8 mouse cellular contexts compared by ENCODE assay signal in genomic region chr11:74572459-74573061, GRCm38 (mm10). TPM values are rescaled to one million over a fixed set of nuclear protein-coding genes. Genes with fewer than 3 reads are reported as not detected.
DNase-seq lines count a peak whose midpoint lies in the region; ATAC-seq and TF ChIP-seq lines count a peak whose summit lies in the region.

No protein-coding gene starts in this region.

- no peak overlapping the region for H3K27ac ChIP-seq in heart, embryonic 10.5 days
- H3K27ac ChIP-seq in forebrain, embryonic 13.5 days: no peak overlapping the region
- H3K27ac ChIP-seq in forebrain, postnatal 0 days (ENCODE audit: low read depth, low read length): no peak overlapping the region

- DNase-seq in heart, adult 11 months: peak; percentile 97
- DNase-seq in heart, embryonic 10.5 days (ENCODE audit: low spot score): no peak
- peak; percentile 24 for DNase-seq in lung, adult 2 months
- DNase-seq in spleen, postnatal 36 days (ENCODE audit: low spot score in 2 of 2): peak; percentile 75 to 78
- DNase-seq in cerebellum, adult 9-11 months: no peak
- DNase-seq in forebrain, postnatal 0 days: no peak

- peaks cover 3% of the 10 kb centered on the region; the same call in 1 of the 2 replicates for H3K27me3 ChIP-seq in heart, embryonic 10.5 days (ENCODE audit: insufficient read depth, poor library complexity, severe bottlenecking)
- H3K27me3 ChIP-seq in forebrain, embryonic 13.5 days: no peaks in the 10 kb centered on the region; the same call in 1 of the 2 replicates
- H3K27me3 ChIP-seq in forebrain, postnatal 0 days (ENCODE audit: insufficient read depth, low read length): no peaks in the 10 kb centered on the region

- ATAC-seq in erythroid progenitor cell, adult 5-6 weeks (replicated peaks; ENCODE audit: low FRiP score, poor library complexity, severe bottlenecking): peak; percentile 81
- ATAC-seq in forebrain, embryonic 13.5 days: no peak
- no peak for ATAC-seq in forebrain, postnatal 0 days

- H3K4me1 ChIP-seq in heart, embryonic 10.5 days: peaks cover 7% of the 10 kb centered on the region
- H3K4me1 ChIP-seq in lung, adult 2 months (ENCODE audit: control insufficient read depth, insufficient read depth, low read length): no peaks in the 10 kb centered on the region
- peaks cover 9% of the 10 kb centered on the region for H3K4me1 ChIP-seq in forebrain, embryonic 13.5 days
- H3K4me1 ChIP-seq in forebrain, postnatal 0 days (ENCODE audit: insufficient read depth): no peaks in the 10 kb centered on the region

- no peaks in the 10 kb centered on the region for H3K36me3 ChIP-seq in heart, embryonic 10.5 days
- no peaks in the 10 kb centered on the region for H3K36me3 ChIP-seq in forebrain, embryonic 13.5 days (ENCODE audit: poor library complexity, severe bottlenecking)
- no peaks in the 10 kb centered on the region for H3K36me3 ChIP-seq in forebrain, postnatal 0 days (ENCODE audit: insufficient read depth)

- TF ChIP-seq POLR2A in lung, adult 2 months (IDR thresholded peaks at IDR 0.05; ENCODE audit: borderline replicate concordance, extremely low read depth, low read depth, low read length): no peak

- TF ChIP-seq CTCF in lung, adult 2 months (IDR thresholded peaks at IDR 0.05; ENCODE audit: insufficient read depth, low read length): no peak
- no peak for TF ChIP-seq CTCF in forebrain, postnatal 0 days (IDR thresholded peaks at IDR 0.05; ENCODE audit: low read depth)

- H3K9ac ChIP-seq in forebrain, embryonic 13.5 days: no peak overlapping the region
- no peak overlapping the region for H3K9ac ChIP-seq in forebrain, postnatal 0 days

- H3K4me3 ChIP-seq in heart, embryonic 10.5 days: no peak overlapping the region
- H3K4me3 ChIP-seq in lung, adult 2 months (replicated peaks; ENCODE audit: extremely low read depth, low read depth, low read length): peak overlapping the region; percentile 12
- no peak overlapping the region for H3K4me3 ChIP-seq in forebrain, embryonic 13.5 days
- no peak overlapping the region for H3K4me3 ChIP-seq in forebrain, postnatal 0 days (ENCODE audit: low read depth, low read length)

- no peaks in the 10 kb centered on the region for H3K9me3 ChIP-seq in heart, embryonic 10.5 days
- H3K9me3 ChIP-seq in forebrain, embryonic 13.5 days (replicated peaks): no peaks in the 10 kb centered on the region
- H3K9me3 ChIP-seq in forebrain, postnatal 0 days (ENCODE audit: low read length): no peaks in the 10 kb centered on the region

- 59% methylated on average over 6 of the region's 6 CpGs for WGBS in heart, embryonic 10.5 days
- 64% methylated on average over 6 of the region's 6 CpGs for WGBS in lung, adult 2 months
- WGBS in forebrain, embryonic 13.5 days: 81% methylated on average over 6 of the region's 6 CpGs
- 81% methylated on average over 6 of the region's 6 CpGs for WGBS in forebrain, postnatal 0 days

- no peak overlapping the region for H3K4me2 ChIP-seq in forebrain, embryonic 13.5 days
- H3K4me2 ChIP-seq in forebrain, postnatal 0 days (ENCODE audit: low read depth): no peak overlapping the region

RNA-seq across cellular contexts. Expression of gene Rap1gap2, which starts 38.2 kb away (rescaled TPM):
- 5.2 and 7.0 TPM in 2 replicates for polyA plus RNA-seq in heart, embryonic 10.5 days (2016; fragmentation: Nextera tagmentation; extraction: Ambion mirVana)
- 1.3 and 3.6 TPM in 2 replicates for total RNA-seq in erythroid progenitor cell, adult 5-6 weeks (2015; ENCODE audit: low replicate concordance)
- 1.2 and 3.0 TPM in 2 replicates for total RNA-seq in erythroid progenitor cell, adult 5-6 weeks (2017; ENCODE audit: low replicate concordance)
- polyA plus RNA-seq in lung, adult 2 months (2012; rRNA removed): 7.0 and 8.9 TPM in 2 replicates
- 4.0 and 6.2 TPM in 2 replicates for polyA plus RNA-seq in forebrain, embryonic 13.5 days (2015; fragmentation: Nextera tagmentation; extraction: Ambion mirVana)
- 43.7 and 52.5 TPM in 2 replicates for total RNA-seq in forebrain, postnatal 0 days (2014; rRNA removed)
- 9.9 and 12.2 TPM in 2 replicates for polyA plus RNA-seq in forebrain, postnatal 0 days (2015; fragmentation: Nextera tagmentation; extraction: Ambion mirVana)

RNA-seq across cellular contexts. Expression of gene Ccdc92b, which starts 46.8 kb away (rescaled TPM):
- 1.6 and 1.7 TPM in 2 replicates for polyA plus RNA-seq in heart, embryonic 10.5 days (2016; fragmentation: Nextera tagmentation; extraction: Ambion mirVana)
- 11.9 and 21.0 TPM in 2 replicates for total RNA-seq in erythroid progenitor cell, adult 5-6 weeks (2015; ENCODE audit: low replicate concordance)
- 9.5 and 14.0 TPM in 2 replicates for total RNA-seq in erythroid progenitor cell, adult 5-6 weeks (2017; ENCODE audit: low replicate concordance)
- polyA plus RNA-seq in lung, adult 2 months (2012; rRNA removed): 0.51 TPM in 2 replicates
- 1.1 TPM in 2 replicates for polyA plus RNA-seq in forebrain, embryonic 13.5 days (2015; fragmentation: Nextera tagmentation; extraction: Ambion mirVana)
- 12.2 and 14.2 TPM in 2 replicates for total RNA-seq in forebrain, postnatal 0 days (2014; rRNA removed)
- polyA plus RNA-seq in forebrain, postnatal 0 days (2015; fragmentation: Nextera tagmentation; extraction: Ambion mirVana): 4.0 and 4.1 TPM in 2 replicates

Comparison
In these comparisons a context has a peak if more than half of its experiments do, and no peak if none do; other contexts are left out.
1. DNase-seq: peak in heart, adult 11 months (single experiment), lung, adult 2 months (single experiment) and spleen, postnatal 36 days (2 of 2); none in heart, embryonic 10.5 days (single experiment), cerebellum, adult 9-11 months (single experiment) and forebrain, postnatal 0 days (single experiment).